Mouse (Mus musculus): ENCODE results near the gene Qrich1. TPM values are rescaled to one million over a fixed set of nuclear protein-coding genes. Genes with fewer than 3 reads are reported as not detected.
A peak's percentile ranks its signal among the peaks of the same experiment; 100 is the strongest.

The Qrich1 gene
- 44.0 TPM for polyA plus RNA-seq (2012; fragmentation: generic; extraction: Trizol)

DNA sequence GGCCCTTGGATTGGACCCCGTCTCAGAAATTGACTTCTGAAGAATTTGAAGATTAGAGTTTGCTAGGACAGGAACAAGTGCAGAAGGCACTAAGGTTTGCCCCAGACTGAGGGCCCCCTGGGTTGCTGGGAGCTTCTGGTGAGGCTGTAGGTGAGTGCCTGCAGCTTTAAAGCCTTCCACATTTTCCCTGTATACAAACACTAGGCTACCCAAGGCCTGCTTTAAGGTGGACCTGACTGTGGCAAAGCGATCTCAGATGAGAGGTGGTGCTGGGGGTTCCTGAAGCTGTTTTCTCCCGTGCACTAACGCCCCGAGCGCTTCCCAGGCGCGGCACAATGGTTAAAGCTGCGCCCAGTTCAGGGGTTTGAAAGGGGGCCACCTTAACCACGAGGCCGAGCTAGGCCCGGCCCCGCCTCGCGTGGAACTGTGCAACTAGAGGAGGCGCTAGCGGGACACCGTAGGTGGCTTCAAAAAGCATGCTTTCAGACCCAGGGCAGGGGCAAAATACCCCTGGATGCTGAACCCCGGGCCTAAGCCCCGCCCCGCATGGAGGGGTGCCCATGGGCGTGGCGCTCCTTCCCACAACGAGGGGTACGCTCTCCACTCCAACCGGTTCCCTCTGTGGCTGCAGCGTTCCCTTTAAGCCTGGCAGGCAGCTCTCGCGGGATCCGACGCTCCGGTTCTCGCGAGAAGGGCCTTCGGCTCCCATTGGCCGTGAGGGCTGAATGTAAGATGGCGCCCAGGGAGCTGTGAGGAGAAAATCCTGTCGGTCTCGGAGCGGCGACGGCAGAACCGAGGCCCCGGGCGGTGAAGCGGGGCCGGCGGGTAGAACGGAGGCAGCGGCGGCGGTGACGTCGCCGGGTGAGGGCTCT, at the start of gene Qrich1:
Gene Qrich1 (plus strand): TSS at position 427 of the 872 bp plus-strand sequence.
- peak within 1 kb of the TSS; percentile 97 for H3ac ChIP-seq (ENCODE audit: control insufficient read depth, insufficient read length)
- H3K4me2 ChIP-seq (ENCODE audit: low read depth): peak within 1 kb of the TSS; percentile 79
- peaks cover 29% of the 10 kb centered on the region for H3K36me3 ChIP-seq (ENCODE audit: control insufficient read depth, insufficient read depth)
- TF ChIP-seq CEBPB (IDR thresholded peaks at IDR 0.05; ENCODE audit: insufficient read depth, poor library complexity, severe bottlenecking) (no peak), POLR2AphosphoS2 (IDR thresholded peaks at IDR 0.05; ENCODE audit: insufficient read length, low read depth) (peak; percentile 50), TCF12 (IDR thresholded peaks at IDR 0.05; ENCODE audit: insufficient read depth, poor library complexity, severe bottlenecking) (no peak), MYOG (IDR thresholded peaks at IDR 0.05; ENCODE audit: control insufficient read depth in 1 of 3, insufficient read depth in 1 of 3, insufficient read length in 2 of 3, low read depth in 2 of 3) (no peak), E2F4 (IDR thresholded peaks at IDR 0.05; ENCODE audit: insufficient read depth) (no peak), REST (IDR thresholded peaks at IDR 0.05; ENCODE audit: insufficient read depth, insufficient read length) (no peak), POLR2A (IDR thresholded peaks at IDR 0.05; ENCODE audit: insufficient read length, low read depth) (peak; percentile 84), TCF3 (IDR thresholded peaks at IDR 0.05; ENCODE audit: insufficient read length, low read depth) (no peak), SRF (IDR thresholded peaks at IDR 0.05; ENCODE audit: control insufficient read depth, insufficient read length, low read depth) (peak; percentile 2), USF1 (IDR thresholded peaks at IDR 0.05; ENCODE audit: low read depth) (no peak)
- H3K27me3 ChIP-seq (ENCODE audit: control insufficient read depth, insufficient read depth, insufficient read length): no peaks in the 10 kb centered on the region
- peak within 1 kb of the TSS; percentile 73 for H3K4me3 ChIP-seq
- peaks cover 39% of the 10 kb centered on the region for H3K79me2 ChIP-seq (ENCODE audit: control insufficient read depth, insufficient read depth)

GRCm38 (mm10) chr9:108469430-108469829, 47.2 kb upstream of the Qrich1 start:
- TF ChIP-seq POLR2A (IDR thresholded peaks at IDR 0.05; ENCODE audit: insufficient read length, low read depth) (no peak), REST (IDR thresholded peaks at IDR 0.05; ENCODE audit: insufficient read depth, insufficient read length) (no peak), MYOD1 (IDR thresholded peaks at IDR 0.05; ENCODE audit: control insufficient read depth in 1 of 3, insufficient read length in 2 of 3, low read depth in 2 of 3) (no peak), USF1 (IDR thresholded peaks at IDR 0.05; ENCODE audit: low read depth) (no peak), TCF3 (IDR thresholded peaks at IDR 0.05; ENCODE audit: insufficient read length, low read depth) (no peak), MAX (IDR thresholded peaks at IDR 0.05; ENCODE audit: low read depth) (no peak), POLR2AphosphoS2 (IDR thresholded peaks at IDR 0.05; ENCODE audit: insufficient read length, low read depth) (no peak), SRF (IDR thresholded peaks at IDR 0.05; ENCODE audit: control insufficient read depth, insufficient read length, low read depth) (no peak), CEBPB (IDR thresholded peaks at IDR 0.05; ENCODE audit: insufficient read depth, poor library complexity, severe bottlenecking) (no peak), E2F4 (IDR thresholded peaks at IDR 0.05; ENCODE audit: insufficient read depth) (no peak), TCF12 (IDR thresholded peaks at IDR 0.05; ENCODE audit: insufficient read depth, poor library complexity, severe bottlenecking) (no peak), MYOG (IDR thresholded peaks at IDR 0.05; ENCODE audit: control insufficient read depth in 1 of 3, insufficient read depth in 1 of 3, insufficient read length in 2 of 3, low read depth in 2 of 3) (no peak)
- Histone ChIP-seq H3K27me3 (ENCODE audit: control insufficient read depth, insufficient read depth, insufficient read length) (no peaks in the 10 kb centered on the region), H3K4me2 (ENCODE audit: low read depth) (no peak overlapping the region), H3K4me3 (no peak overlapping the region), H3ac (ENCODE audit: control insufficient read depth, insufficient read length) (no peak overlapping the region), H3K36me3 (ENCODE audit: control insufficient read depth, insufficient read depth) (no peaks in the 10 kb centered on the region), H3K79me2 (ENCODE audit: control insufficient read depth, insufficient read depth) (no peaks in the 10 kb centered on the region)

GRCm38 (mm10) chr9:108469845-108470244, 46.8 kb upstream of the Qrich1 start:
- Histone ChIP-seq H3K4me3 (no peak overlapping the region), H3ac (ENCODE audit: control insufficient read depth, insufficient read length) (no peak overlapping the region), H3K27me3 (ENCODE audit: control insufficient read depth, insufficient read depth, insufficient read length) (no peaks in the 10 kb centered on the region), H3K36me3 (ENCODE audit: control insufficient read depth, insufficient read depth) (no peaks in the 10 kb centered on the region), H3K4me2 (ENCODE audit: low read depth) (no peak overlapping the region), H3K79me2 (ENCODE audit: control insufficient read depth, insufficient read depth) (no peaks in the 10 kb centered on the region)
- TF ChIP-seq TCF3 (IDR thresholded peaks at IDR 0.05; ENCODE audit: insufficient read length, low read depth): no peak
- TF ChIP-seq MAX (IDR thresholded peaks at IDR 0.05; ENCODE audit: low read depth): no peak
- no peak for TF ChIP-seq TCF12 (IDR thresholded peaks at IDR 0.05; ENCODE audit: insufficient read depth, poor library complexity, severe bottlenecking)
- no peak for TF ChIP-seq E2F4 (IDR thresholded peaks at IDR 0.05; ENCODE audit: insufficient read depth)

DNA sequence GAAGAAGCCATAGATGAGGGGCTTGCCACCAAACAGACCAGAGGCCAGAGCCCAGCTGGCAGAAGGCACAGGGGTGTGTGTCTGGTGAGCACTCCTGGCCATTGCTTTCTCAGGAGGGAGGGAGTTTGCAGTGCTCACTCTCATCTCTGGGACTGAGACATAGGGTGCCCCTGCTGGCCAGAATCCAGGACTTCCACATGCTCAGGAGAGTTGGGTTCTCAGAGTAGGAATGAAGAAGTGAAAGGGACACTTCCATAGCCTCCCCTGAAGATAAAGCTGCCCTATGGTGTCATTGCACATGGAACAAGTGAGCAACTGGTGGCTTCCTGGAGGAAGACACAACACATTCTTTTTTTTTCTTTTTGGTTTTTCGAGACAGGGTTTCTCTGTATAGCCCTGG, 42.1 kb upstream of the Qrich1 start:
- Histone ChIP-seq H3K79me2 (ENCODE audit: control insufficient read depth, insufficient read depth) (peaks cover 2% of the 10 kb centered on the region), H3K27me3 (ENCODE audit: control insufficient read depth, insufficient read depth, insufficient read length) (no peaks in the 10 kb centered on the region), H3K4me3 (no peak overlapping the region), H3K36me3 (ENCODE audit: control insufficient read depth, insufficient read depth) (no peaks in the 10 kb centered on the region), H3K4me2 (ENCODE audit: low read depth) (no peak overlapping the region), H3ac (ENCODE audit: control insufficient read depth, insufficient read length) (no peak overlapping the region)
- TF ChIP-seq MAX (IDR thresholded peaks at IDR 0.05; ENCODE audit: low read depth) (no peak), POLR2A (IDR thresholded peaks at IDR 0.05; ENCODE audit: insufficient read length, low read depth) (no peak), POLR2AphosphoS2 (IDR thresholded peaks at IDR 0.05; ENCODE audit: insufficient read length, low read depth) (no peak), TCF3 (IDR thresholded peaks at IDR 0.05; ENCODE audit: insufficient read length, low read depth) (no peak), TCF12 (IDR thresholded peaks at IDR 0.05; ENCODE audit: insufficient read depth, poor library complexity, severe bottlenecking) (no peak), USF1 (IDR thresholded peaks at IDR 0.05; ENCODE audit: low read depth) (no peak), E2F4 (IDR thresholded peaks at IDR 0.05; ENCODE audit: insufficient read depth) (no peak), MYOG (IDR thresholded peaks at IDR 0.05; ENCODE audit: control insufficient read depth in 1 of 3, insufficient read depth in 1 of 3, insufficient read length in 2 of 3, low read depth in 2 of 3) (no peak), CEBPB (IDR thresholded peaks at IDR 0.05; ENCODE audit: insufficient read depth, poor library complexity, severe bottlenecking) (no peak), MYOD1 (IDR thresholded peaks at IDR 0.05; ENCODE audit: control insufficient read depth in 1 of 3, insufficient read length in 2 of 3, low read depth in 2 of 3) (no peak), REST (IDR thresholded peaks at IDR 0.05; ENCODE audit: insufficient read depth, insufficient read length) (no peak), SRF (IDR thresholded peaks at IDR 0.05; ENCODE audit: control insufficient read depth, insufficient read length, low read depth) (no peak)
